ENCODE assay signal across 22 mouse cellular contexts in genomic region chr2:122704572-122704971, GRCm38 (mm10). TPM values are rescaled to one million over a fixed set of nuclear protein-coding genes. Genes with fewer than 3 reads are reported as not detected.
DNase-seq lines count a peak whose midpoint lies in the region; ATAC-seq and TF ChIP-seq lines count a peak whose summit lies in the region.
"Had no signal": no experiment of that assay in that cellular context is flagged by ENCODE, and none has a peak within 500 bp of the region (broad histone marks: within the 10 kb centered on the region; RNA-seq: fewer than 3 reads in every experiment).

No protein-coding gene starts in this region.

- peak; percentile 29 for DNase-seq in adipocyte (ENCODE audit: low spot score)
- no peak for DNase-seq in left cerebral cortex, adult 8-10 months (ENCODE audit: low spot score in 2 of 2)
- no peak for DNase-seq in right cerebral cortex, adult 18-20 months
- DNase-seq: adrenal gland, adult 2 months; adrenal gland, postnatal 25 days; cerebellum, adult 18-20 months; cerebellum, adult 9-11 months; cerebellum, postnatal 36 days; gastrocnemius, postnatal 10 days; heart, adult 18-20 months had no signal

- no peaks in the 10 kb centered on the region for H3K27me3 ChIP-seq in intestine, postnatal 0 days (replicated peaks; ENCODE audit: control insufficient read depth, insufficient read depth, low read length)
- no peaks in the 10 kb centered on the region for H3K27me3 ChIP-seq in intestine, embryonic 16.5 days (replicated peaks; ENCODE audit: control insufficient read depth, insufficient read depth, low read length)
- no peaks in the 10 kb centered on the region for H3K27me3 ChIP-seq in C2C12 (ENCODE audit: control insufficient read depth, insufficient read depth, insufficient read length)
- no peaks in the 10 kb centered on the region for H3K27me3 ChIP-seq in midbrain, embryonic 15.5 days (replicated peaks)
- H3K27me3 ChIP-seq: forebrain, embryonic 15.5 days; heart, embryonic 15.5 days; intestine, embryonic 15.5 days had no signal

- no peak for TF ChIP-seq CTCF in intestine, postnatal 0 days (IDR thresholded peaks at IDR 0.05; ENCODE audit: low read depth)
- TF ChIP-seq CTCF in C2C12 (IDR thresholded peaks at IDR 0.05; ENCODE audit: control insufficient read depth, insufficient read depth, insufficient read length), result no peak

- H3K4me1 ChIP-seq in intestine, postnatal 0 days (replicated peaks; ENCODE audit: control insufficient read depth, insufficient read depth, low read length), result peaks cover 5% of the 10 kb centered on the region
- peaks cover 16% of the 10 kb centered on the region for H3K4me1 ChIP-seq in intestine, embryonic 16.5 days (ENCODE audit: control insufficient read depth, insufficient read depth, low read length)
- peaks cover 24% of the 10 kb centered on the region for H3K4me1 ChIP-seq in midbrain, embryonic 15.5 days

- H3K36me3 ChIP-seq in intestine, postnatal 0 days (ENCODE audit: control insufficient read depth, insufficient read depth), result no peaks in the 10 kb centered on the region
- no peaks in the 10 kb centered on the region for H3K36me3 ChIP-seq in intestine, embryonic 16.5 days (ENCODE audit: control insufficient read depth, insufficient read depth, low read length)
- peaks cover 3% of the 10 kb centered on the region for H3K36me3 ChIP-seq in C2C12 (ENCODE audit: control insufficient read depth, insufficient read depth)
- no peaks in the 10 kb centered on the region for H3K36me3 ChIP-seq in midbrain, embryonic 15.5 days (replicated peaks)
- H3K36me3 ChIP-seq: embryonic facial prominence, embryonic 13.5 days; forebrain, embryonic 15.5 days; heart, embryonic 15.5 days; hindbrain, embryonic 10.5 days; intestine, embryonic 15.5 days had no signal

- H3K4me3 ChIP-seq in intestine, postnatal 0 days (ENCODE audit: low read depth, low read length), result no peak overlapping the region
- H3K4me3 ChIP-seq in intestine, embryonic 16.5 days (ENCODE audit: low read length), result no peak overlapping the region
- H3K4me3 ChIP-seq in C2C12 (ENCODE audit: insufficient read depth, poor library complexity, severe bottlenecking), result no peak overlapping the region
- H3K4me3 ChIP-seq in midbrain, embryonic 15.5 days, result no peak overlapping the region
- H3K4me3 ChIP-seq: embryonic facial prominence, embryonic 13.5 days; forebrain, embryonic 15.5 days; heart, embryonic 15.5 days; hindbrain, embryonic 10.5 days; intestine, embryonic 15.5 days had no signal

- no peak overlapping the region for H3K4me2 ChIP-seq in intestine, postnatal 0 days (replicated peaks; ENCODE audit: low read depth)
- H3K4me2 ChIP-seq in intestine, embryonic 16.5 days (ENCODE audit: low read depth, low read length), result no peak overlapping the region
- no peak overlapping the region for H3K4me2 ChIP-seq in midbrain, embryonic 15.5 days
- H3K4me2 ChIP-seq: embryonic facial prominence, embryonic 13.5 days; forebrain, embryonic 15.5 days; heart, embryonic 11.5 days; heart, embryonic 15.5 days; hindbrain, embryonic 14.5 days; intestine, embryonic 15.5 days had no signal

- peaks cover 25% of the 10 kb centered on the region for H3K79me3 ChIP-seq in C2C12 (ENCODE audit: low read depth)

- H3ac ChIP-seq in C2C12 (ENCODE audit: control insufficient read depth, insufficient read length, low read depth), result no peak overlapping the region

- H3K9ac ChIP-seq in intestine, postnatal 0 days (ENCODE audit: low read depth, low read length), result no peak overlapping the region
- no peak overlapping the region for H3K9ac ChIP-seq in intestine, embryonic 16.5 days (ENCODE audit: low read depth, low read length)
- no peak overlapping the region for H3K9ac ChIP-seq in midbrain, embryonic 15.5 days
- H3K9ac ChIP-seq: embryonic facial prominence, embryonic 13.5 days; forebrain, embryonic 15.5 days; heart, embryonic 15.5 days; hindbrain, embryonic 14.5 days; intestine, embryonic 15.5 days had no signal

- peaks cover 27% of the 10 kb centered on the region for H3K79me2 ChIP-seq in C2C12 (ENCODE audit: control insufficient read depth, insufficient read depth)

- no peaks in the 10 kb centered on the region for H3K9me3 ChIP-seq in intestine, postnatal 0 days (ENCODE audit: control insufficient read depth)
- no peaks in the 10 kb centered on the region for H3K9me3 ChIP-seq in intestine, embryonic 16.5 days (ENCODE audit: control insufficient read depth, low read length)
- no peaks in the 10 kb centered on the region for H3K9me3 ChIP-seq in midbrain, embryonic 15.5 days
- H3K9me3 ChIP-seq: embryonic facial prominence, embryonic 13.5 days; forebrain, embryonic 15.5 days; heart, embryonic 15.5 days; hindbrain, embryonic 10.5 days; intestine, embryonic 15.5 days had no signal

- no peak for ATAC-seq in intestine, postnatal 0 days
- ATAC-seq in intestine, embryonic 16.5 days, result no peak
- no peak for ATAC-seq in midbrain, embryonic 15.5 days (replicated peaks)
- ATAC-seq: activated CD4-positive, CD25-positive, alpha-beta regulatory T cell, adult 4 months; forebrain, embryonic 15.5 days; intestine, embryonic 15.5 days had no signal

- peak overlapping the region; percentile 10; the same call in 1 of the 2 replicates for H3K27ac ChIP-seq in intestine, postnatal 0 days (ENCODE audit: low read depth, low read length)
- H3K27ac ChIP-seq in intestine, embryonic 16.5 days (ENCODE audit: low read length), result no peak overlapping the region
- no peak overlapping the region for H3K27ac ChIP-seq in midbrain, embryonic 15.5 days
- H3K27ac ChIP-seq: embryonic facial prominence, embryonic 13.5 days; forebrain, embryonic 15.5 days; heart, embryonic 15.5 days; hindbrain, embryonic 10.5 days; hindbrain, embryonic 14.5 days; intestine, embryonic 15.5 days had no signal

- WGBS in intestine, postnatal 0 days, result 25% methylated on average over 2 of the region's 2 CpGs
- 47% methylated on average over 2 of the region's 2 CpGs for WGBS in intestine, embryonic 16.5 days
- 94% methylated on average over 2 of the region's 2 CpGs for WGBS in midbrain, embryonic 15.5 days

TF ChIP-seq in C2C12, 6 proteins besides CTCF, POLR2A, EP300 and RAD21:
- peak; percentile 97 for TF ChIP-seq CEBPB (IDR thresholded peaks at IDR 0.05; ENCODE audit: low read depth)
- peak; percentile 34 for TF ChIP-seq MAX (IDR thresholded peaks at IDR 0.05)
- no peak for TF ChIP-seq USF1 (IDR thresholded peaks at IDR 0.05; ENCODE audit: low read depth)
- TF ChIP-seq FOSL1 (IDR thresholded peaks at IDR 0.05; ENCODE audit: insufficient read depth, low read length, poor library complexity, severe bottlenecking), result peak; percentile 97
- no peak for TF ChIP-seq MYOD1 (IDR thresholded peaks at IDR 0.05; ENCODE audit: control insufficient read depth, insufficient read length, low read depth)

RNA-seq across cellular contexts. Expression of gene Slc30a4, which starts 2.1 kb away (rescaled TPM):
- 13.4 and 13.7 TPM in 2 replicates for polyA plus RNA-seq in intestine, postnatal 0 days (2015; fragmentation: Nextera tagmentation; extraction: Ambion mirVana)
- polyA plus RNA-seq in intestine, embryonic 16.5 days (2015; fragmentation: Nextera tagmentation; extraction: Ambion mirVana), result 8.1 and 10.1 TPM in 2 replicates
- 19.7 TPM for polyA plus RNA-seq in C2C12 (2012; fragmentation: generic; extraction: Trizol)
- total RNA-seq in left cerebral cortex, adult 8-10 months (2022), result 10 to 100 TPM; 40.4 to 51.6 (median 45.3) TPM
- 6.1 and 6.3 TPM in 2 replicates for polyA plus RNA-seq in midbrain, embryonic 15.5 days (2015; fragmentation: Nextera tagmentation; extraction: Ambion mirVana)

RNA-seq across cellular contexts. Expression of gene Bloc1s6, which starts 33.7 kb away (rescaled TPM):
- 34.6 and 38.3 TPM in 2 replicates for polyA plus RNA-seq in intestine, postnatal 0 days (2015; fragmentation: Nextera tagmentation; extraction: Ambion mirVana)
- polyA plus RNA-seq in intestine, embryonic 16.5 days (2015; fragmentation: Nextera tagmentation; extraction: Ambion mirVana), result 51.9 and 54.4 TPM in 2 replicates
- 19.1 TPM for polyA plus RNA-seq in C2C12 (2012; fragmentation: generic; extraction: Trizol)
- total RNA-seq in left cerebral cortex, adult 8-10 months (2022), result 10 to 100 TPM; 27.0 to 39.2 (median 29.5) TPM
- 105 and 113 TPM in 2 replicates for polyA plus RNA-seq in midbrain, embryonic 15.5 days (2015; fragmentation: Nextera tagmentation; extraction: Ambion mirVana)
